Mouse (Mus musculus) hindbrain, embryonic 16.5 days (tissue): ENCODE measurements around the gene Aire. TPM values are rescaled to one million over a fixed set of nuclear protein-coding genes. Genes with fewer than 3 reads are reported as not detected.

Experiments
- ATAC-seq: fragments of 200-750 bp; cut with Nextera tagmentation; 2 replicates; pipeline ENCODE4 v1.8.0; 2017; ENCODE audit warnings: moderate TSS enrichment, moderate library complexity
- H3K27ac ChIP-seq: fragments of 300-500 bp; sonication (generic); 2 replicates; pipeline ENCODE4 v1.5.1; 2014; ENCODE audit warnings: low read depth, mild to moderate bottlenecking, control low read depth, low read length, moderate library complexity
- H3K27me3 ChIP-seq: fragments of 300-500 bp; sonication (generic); replicated peaks from 2 replicates; pipeline ENCODE4 v1.6.1; 2014; ENCODE audit warnings: low read length; ENCODE audit not compliant: control insufficient read depth, insufficient read depth
- H3K36me3 ChIP-seq: fragments of 300-500 bp; sonication (generic); 2 replicates; pipeline ENCODE4 v1.6.1; 2014; ENCODE audit warnings: mild to moderate bottlenecking, low read length, moderate library complexity, mixed read lengths; ENCODE audit not compliant: control insufficient read depth, insufficient read depth
- H3K4me1 ChIP-seq: fragments of 300-500 bp; sonication (generic); 2 replicates; pipeline ENCODE4 v1.6.1; 2014; ENCODE audit warnings: low read depth, low read length; ENCODE audit not compliant: control insufficient read depth, insufficient read depth
- H3K4me2 ChIP-seq: fragments of 300-500 bp; sonication (generic); 2 replicates; pipeline ENCODE4 v1.6.1; 2014; ENCODE audit warnings: mild to moderate bottlenecking, low read length, control low read depth, moderate library complexity
- H3K4me3 ChIP-seq: fragments of 300-500 bp; sonication (generic); 2 replicates; pipeline ENCODE4 v1.5.1; 2014; ENCODE audit warnings: mild to moderate bottlenecking, low read length, control low read depth, moderate library complexity
- H3K9ac ChIP-seq: fragments of 300-500 bp; sonication (generic); 2 replicates; pipeline ENCODE4 v1.6.1; 2014; ENCODE audit warnings: low read depth, mild to moderate bottlenecking, control low read depth, low read length, moderate library complexity
- H3K9me3 ChIP-seq: fragments of 300-500 bp; sonication (generic); 2 replicates; pipeline ENCODE4 v1.6.1; 2014; ENCODE audit warnings: mild to moderate bottlenecking, low read length, moderate library complexity; ENCODE audit not compliant: control insufficient read depth
- WGBS: fragments of 180-500 bp; shearing (Covaris S2); extraction: QIAGEN DNeasy Blood & Tissue Kit; methylation state at CpG from one replicate; pipeline ENCODE4 v1.1.7; 2014; 5-methylcytosine and 5-hydroxymethylcytosine counted together
- polyA plus RNA-seq: library from polyadenylated mRNA; unstranded; fragments of >200 nt; fragmentation: Nextera tagmentation; extraction: Ambion mirVana; gene quantifications from 2 replicates; pipeline ENCODE4 v1.2.1, GENCODE M21; 2015

Aire gene
- polyA plus RNA-seq, result 0.06 TPM in 1 of 2 replicates, not detected in the other

DNA sequence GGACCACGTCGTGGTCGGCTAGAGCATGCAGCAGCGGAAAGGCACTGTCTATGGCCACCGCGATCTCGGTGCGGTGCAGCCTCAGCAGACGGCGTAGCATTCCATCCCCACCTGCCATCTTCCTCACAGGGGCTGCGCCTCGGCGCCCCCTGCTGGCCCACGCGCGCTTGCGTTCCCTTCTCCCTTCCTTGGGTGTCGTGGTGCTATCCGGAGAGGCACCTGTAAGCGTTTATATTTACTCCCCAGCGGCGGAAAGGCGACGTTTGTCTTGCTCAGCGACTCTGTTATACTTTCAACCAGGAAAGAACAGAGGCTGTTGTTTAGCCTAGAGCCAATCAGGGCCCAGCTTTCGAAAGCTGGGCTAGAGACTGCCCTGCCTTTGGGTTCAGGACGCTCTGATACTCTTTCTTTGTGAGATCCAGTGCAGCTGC is at the start of gene Aire:
Aire (minus strand) TSS at position 205 of the 431 bp plus-strand sequence.
- Histone ChIP-seq H3K27ac (no peak within 1 kb of the TSS), H3K9me3 (no peaks in the 10 kb centered on the region), H3K36me3 (no peaks in the 10 kb centered on the region), H3K4me1 (peaks cover 4% of the 10 kb centered on the region), H3K27me3 (no peaks in the 10 kb centered on the region), H3K9ac (peak within 1 kb of the TSS; percentile 50), H3K4me2 (peak within 1 kb of the TSS; percentile 60), H3K4me3 (peak within 1 kb of the TSS; percentile 33)
- peak; percentile 73 for ATAC-seq
- 2% methylated on average over 27 of the region's 27 CpGs for WGBS

DNA sequence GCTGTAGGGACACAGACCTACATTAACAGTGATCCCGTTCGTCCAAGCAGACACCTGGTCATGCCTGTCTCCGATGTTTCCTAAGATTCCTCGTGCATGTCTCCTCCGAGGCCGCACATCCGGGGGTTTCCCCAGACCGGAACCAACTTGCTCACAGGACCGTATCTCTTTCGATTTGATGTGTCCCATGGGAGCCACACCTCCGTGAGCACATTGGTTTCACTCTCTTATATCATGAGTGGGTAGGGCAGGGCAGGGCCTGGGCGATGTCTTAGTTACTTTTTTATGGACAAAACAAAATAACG is 49.3 kb upstream of the Aire start:
- no peaks in the 10 kb centered on the region for H3K4me1 ChIP-seq
- no peak overlapping the region for H3K4me2 ChIP-seq
- no peak overlapping the region for H3K9ac ChIP-seq
- no peak overlapping the region for H3K4me3 ChIP-seq
- ATAC-seq, result no peak
- H3K27me3 ChIP-seq, result no peaks in the 10 kb centered on the region
- no peak overlapping the region for H3K27ac ChIP-seq
- H3K9me3 ChIP-seq, result no peaks in the 10 kb centered on the region
- no peaks in the 10 kb centered on the region for H3K36me3 ChIP-seq
- WGBS, result 85% methylated on average over 13 of the region's 13 CpGs

DNA sequence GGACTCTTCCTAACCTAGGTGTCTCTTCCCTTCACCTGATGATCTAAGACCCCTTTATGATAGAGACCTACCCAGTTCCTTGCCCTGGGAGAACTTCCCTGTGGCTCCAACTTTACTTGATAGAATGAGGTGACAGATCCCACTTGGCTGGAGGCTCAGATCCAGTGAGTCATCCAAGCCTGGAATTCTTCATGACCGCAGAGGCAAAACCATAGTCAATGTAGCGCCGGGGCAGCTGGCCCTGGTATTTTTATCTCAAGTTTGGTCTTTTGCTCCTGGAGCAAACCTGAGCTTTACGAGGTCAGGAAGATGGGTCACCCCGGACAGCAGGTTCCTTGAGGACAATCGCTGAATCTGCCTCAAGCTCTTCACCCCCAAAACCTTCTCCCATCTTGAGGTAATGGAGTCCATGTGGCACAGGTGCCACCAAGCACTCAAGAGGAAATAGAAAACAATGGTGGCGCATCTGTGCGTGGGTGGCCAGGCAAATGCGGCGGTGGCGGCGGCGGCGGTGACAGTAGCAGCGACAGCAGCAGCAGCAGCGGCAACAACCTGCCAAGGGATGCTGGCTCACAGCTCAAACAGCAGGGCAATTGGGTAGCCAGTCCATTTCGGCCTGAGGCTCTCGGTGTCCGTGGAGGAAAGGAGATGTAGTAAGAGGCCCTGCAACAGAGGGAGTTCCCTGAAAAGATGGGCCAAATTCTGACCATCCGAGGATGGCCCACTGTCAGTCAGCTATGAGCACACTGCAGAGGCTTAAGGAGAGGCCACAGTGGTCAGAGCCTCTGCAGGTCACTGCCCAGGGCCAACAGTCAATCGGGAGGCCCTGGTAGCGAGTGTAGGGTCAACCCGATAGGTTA is 48.7 kb upstream of the Aire start:
- Histone ChIP-seq H3K9ac (no peak overlapping the region), H3K27me3 (no peaks in the 10 kb centered on the region), H3K27ac (no peak overlapping the region), H3K4me1 (no peaks in the 10 kb centered on the region), H3K9me3 (no peaks in the 10 kb centered on the region), H3K4me2 (no peak overlapping the region), H3K36me3 (no peaks in the 10 kb centered on the region), H3K4me3 (no peak overlapping the region)
- 89% methylated on average over 23 of the region's 23 CpGs for WGBS
- ATAC-seq, result no peak

DNA sequence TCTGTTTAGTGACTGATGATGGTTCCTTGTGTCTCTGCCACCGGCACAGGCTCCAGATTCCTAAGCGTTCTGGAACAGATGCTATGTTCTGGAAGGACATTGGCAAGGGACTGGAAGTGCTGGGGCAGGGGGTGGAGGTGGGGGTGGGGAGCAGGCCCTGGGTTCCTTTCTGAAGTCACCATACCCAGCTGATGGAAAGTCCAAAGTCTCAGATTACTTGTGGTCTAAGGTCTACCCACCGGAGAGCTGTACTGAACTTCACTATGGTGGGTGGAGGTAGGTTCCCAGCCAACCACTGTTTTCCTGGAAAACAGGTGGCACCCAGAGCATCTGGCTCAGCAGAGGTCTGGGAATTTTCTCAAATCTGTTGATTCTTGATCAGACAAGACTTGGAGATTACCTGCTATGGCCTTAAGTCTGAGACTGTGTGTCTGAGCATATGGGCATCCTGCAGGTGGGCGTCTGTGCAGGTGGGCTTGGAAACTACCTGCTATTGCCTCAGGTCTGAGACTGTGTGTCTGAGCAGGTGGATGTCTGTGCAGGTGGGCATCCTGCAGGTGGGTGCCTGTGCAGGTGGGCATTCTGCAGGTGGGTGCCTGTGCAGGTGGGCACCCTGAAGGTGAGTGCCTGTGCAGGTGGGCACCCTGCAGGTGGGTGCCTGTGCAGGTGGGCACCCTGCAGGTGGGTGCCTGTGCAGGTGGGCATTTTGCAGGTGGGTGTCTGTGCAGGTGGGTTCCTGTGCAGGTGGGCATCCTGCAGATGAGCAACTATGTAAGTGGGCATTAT is 47.5 kb upstream of the Aire start:
- H3K9ac ChIP-seq, result no peak overlapping the region
- WGBS, result 90% methylated on average over 4 of the region's 4 CpGs
- no peaks in the 10 kb centered on the region for H3K9me3 ChIP-seq
- no peak for ATAC-seq
- H3K4me3 ChIP-seq, result no peak overlapping the region
- H3K4me2 ChIP-seq, result no peak overlapping the region
- H3K27me3 ChIP-seq, result no peaks in the 10 kb centered on the region
- no peaks in the 10 kb centered on the region for H3K36me3 ChIP-seq
- no peaks in the 10 kb centered on the region for H3K4me1 ChIP-seq
- H3K27ac ChIP-seq, result no peak overlapping the region

DNA sequence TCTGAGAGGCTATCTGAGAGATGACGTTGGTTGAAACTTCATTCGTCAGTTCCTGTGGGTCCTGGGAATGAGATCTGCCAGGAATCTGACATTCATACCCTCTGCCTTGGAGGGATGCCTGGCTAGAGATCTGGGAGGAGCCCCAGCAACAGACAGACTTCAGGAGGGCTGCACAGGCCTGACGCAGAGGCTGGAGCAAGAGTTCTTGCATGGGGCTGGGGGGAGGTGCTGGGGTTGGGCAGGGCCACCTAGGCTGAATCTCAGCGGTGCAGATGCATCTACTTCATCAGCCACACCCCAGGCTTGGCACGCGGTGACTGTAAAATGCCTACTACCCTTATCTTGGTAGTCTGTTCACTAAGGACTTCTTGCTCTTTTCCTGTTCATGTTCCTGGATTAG is 46.8 kb upstream of the Aire start:
- no peaks in the 10 kb centered on the region for H3K4me1 ChIP-seq
- no peaks in the 10 kb centered on the region for H3K36me3 ChIP-seq
- no peaks in the 10 kb centered on the region for H3K9me3 ChIP-seq
- no peak overlapping the region for H3K27ac ChIP-seq
- no peak for ATAC-seq
- WGBS, result 60% methylated on average over 6 of the region's 6 CpGs
- no peak overlapping the region for H3K4me3 ChIP-seq
- no peaks in the 10 kb centered on the region for H3K27me3 ChIP-seq
- no peak overlapping the region for H3K9ac ChIP-seq
- H3K4me2 ChIP-seq, result no peak overlapping the region

DNA sequence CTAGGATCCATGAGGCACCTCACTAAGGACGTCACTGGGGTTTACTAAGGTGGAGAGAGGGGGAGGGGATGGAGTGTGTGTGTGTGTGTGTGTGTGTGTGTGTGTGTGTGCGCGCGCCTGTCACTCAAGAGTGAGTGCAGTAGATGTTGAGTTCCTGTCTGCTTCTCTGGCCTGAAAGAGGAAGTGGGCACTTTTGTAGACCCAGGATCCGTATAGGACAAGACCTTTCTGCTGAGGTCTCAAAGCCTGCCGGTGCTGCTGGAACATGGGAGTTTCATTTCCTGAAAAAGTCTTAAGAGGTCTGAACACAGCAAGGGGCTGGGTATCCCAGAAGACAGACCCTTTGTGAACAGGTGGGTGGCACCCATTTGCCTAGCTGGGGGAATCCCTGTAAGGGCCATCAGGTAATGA is 43.7 kb upstream of the Aire start:
- H3K9ac ChIP-seq, result no peak overlapping the region
- no peaks in the 10 kb centered on the region for H3K4me1 ChIP-seq
- H3K27ac ChIP-seq, result no peak overlapping the region
- ATAC-seq, result no peak
- 82% methylated on average over 6 of the region's 6 CpGs for WGBS
- H3K4me3 ChIP-seq, result no peak overlapping the region
- H3K4me2 ChIP-seq, result no peak overlapping the region
- no peaks in the 10 kb centered on the region for H3K36me3 ChIP-seq
- H3K9me3 ChIP-seq, result no peaks in the 10 kb centered on the region
- H3K27me3 ChIP-seq, result no peaks in the 10 kb centered on the region

DNA sequence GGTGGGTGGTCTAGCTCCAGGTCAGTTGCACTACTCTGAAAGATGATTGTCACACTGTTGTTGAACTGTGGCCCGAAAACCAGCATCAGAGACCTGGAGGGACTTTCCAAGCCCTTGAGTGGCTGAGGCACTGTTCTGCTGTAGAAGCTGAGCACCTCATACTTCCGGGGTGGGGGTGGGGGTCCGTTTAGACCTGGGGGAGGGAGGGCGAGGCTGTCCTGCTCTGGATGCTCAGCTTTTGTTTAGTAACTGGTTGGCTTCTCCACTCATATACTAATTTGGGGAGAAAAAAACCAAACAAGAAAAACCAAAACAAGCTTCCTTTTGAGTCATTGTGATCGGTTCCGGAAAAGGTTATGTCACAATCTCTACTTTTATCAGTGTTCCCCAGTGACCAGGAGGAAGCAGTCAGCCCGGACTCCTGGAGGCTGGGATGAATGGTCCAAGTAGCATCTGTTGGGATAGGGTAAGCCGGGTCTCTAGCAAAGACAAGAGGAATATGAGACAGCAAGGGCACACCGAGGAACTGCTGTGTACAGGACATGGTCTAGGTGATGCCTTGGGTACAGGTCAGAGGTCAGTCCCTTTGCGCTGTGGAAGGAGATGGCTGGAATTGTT is 43.1 kb upstream of the Aire start:
- Histone ChIP-seq H3K36me3 (no peaks in the 10 kb centered on the region), H3K9ac (no peak overlapping the region), H3K27ac (no peak overlapping the region), H3K9me3 (no peaks in the 10 kb centered on the region), H3K27me3 (no peaks in the 10 kb centered on the region), H3K4me3 (no peak overlapping the region), H3K4me2 (no peak overlapping the region), H3K4me1 (no peaks in the 10 kb centered on the region)
- WGBS, result 82% methylated on average over 10 of the region's 10 CpGs
- no peak for ATAC-seq

DNA sequence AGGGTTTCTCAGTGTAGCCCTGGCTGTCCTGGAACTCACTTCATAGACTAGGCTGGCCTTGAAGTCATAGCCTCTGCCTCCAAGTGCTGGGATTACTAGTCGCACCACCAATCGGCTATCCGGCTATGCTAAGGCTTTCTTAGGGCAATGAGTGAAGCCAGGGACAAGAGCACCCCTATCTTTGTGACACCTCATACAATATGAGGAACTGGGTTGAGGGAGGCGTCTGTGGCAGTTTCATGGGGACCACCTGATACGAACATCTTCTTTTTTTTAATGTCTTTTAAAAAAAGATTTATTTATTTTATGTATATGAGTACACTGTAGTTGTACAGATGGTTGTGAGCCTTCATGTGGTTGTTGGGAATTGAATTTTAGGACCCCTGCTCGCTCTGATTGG is 42.3 kb upstream of the Aire start:
- H3K9ac ChIP-seq, result no peak overlapping the region
- H3K9me3 ChIP-seq, result no peaks in the 10 kb centered on the region
- 96% methylated on average over 6 of the region's 6 CpGs for WGBS
- H3K4me2 ChIP-seq, result no peak overlapping the region
- H3K27ac ChIP-seq, result no peak overlapping the region
- H3K4me3 ChIP-seq, result no peak overlapping the region
- no peak for ATAC-seq
- no peaks in the 10 kb centered on the region for H3K4me1 ChIP-seq
- H3K36me3 ChIP-seq, result no peaks in the 10 kb centered on the region
- H3K27me3 ChIP-seq, result no peaks in the 10 kb centered on the region

DNA sequence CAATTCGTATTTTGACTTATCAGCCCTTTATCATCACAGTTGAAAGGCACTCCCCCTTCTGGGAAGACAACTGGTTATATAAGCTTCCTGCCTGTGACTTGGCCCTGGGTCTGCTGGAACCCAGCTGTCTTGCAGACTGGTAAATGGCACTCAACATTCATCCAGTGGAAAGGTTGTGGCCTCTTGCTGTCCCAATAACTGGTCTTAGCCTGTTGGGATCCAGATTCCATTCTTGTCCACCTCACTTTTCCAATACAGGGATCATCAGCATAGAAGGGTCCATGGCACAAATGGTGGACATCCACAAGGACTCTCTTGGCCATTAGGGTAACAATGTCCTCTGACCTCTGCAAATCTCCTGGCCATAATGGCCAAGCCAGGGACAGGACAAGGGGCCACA is 40.7 kb upstream of the Aire start:
- Histone ChIP-seq H3K4me3 (no peak overlapping the region), H3K4me2 (no peak overlapping the region), H3K9me3 (no peaks in the 10 kb centered on the region), H3K9ac (no peak overlapping the region), H3K27ac (no peak overlapping the region), H3K4me1 (no peaks in the 10 kb centered on the region), H3K27me3 (no peaks in the 10 kb centered on the region), H3K36me3 (no peaks in the 10 kb centered on the region)
- 77% methylated on average over 1 of the region's 1 CpGs for WGBS
- ATAC-seq, result no peak
